Mouse (Mus musculus): ENCODE measurements around the gene Tent4a. TPM values are rescaled to one million over a fixed set of nuclear protein-coding genes. Genes with fewer than 3 reads are reported as not detected.

Tent4a gene
- polyA plus RNA-seq, 1 experiment from 2014 or later = 10.4 TPM

DNA sequence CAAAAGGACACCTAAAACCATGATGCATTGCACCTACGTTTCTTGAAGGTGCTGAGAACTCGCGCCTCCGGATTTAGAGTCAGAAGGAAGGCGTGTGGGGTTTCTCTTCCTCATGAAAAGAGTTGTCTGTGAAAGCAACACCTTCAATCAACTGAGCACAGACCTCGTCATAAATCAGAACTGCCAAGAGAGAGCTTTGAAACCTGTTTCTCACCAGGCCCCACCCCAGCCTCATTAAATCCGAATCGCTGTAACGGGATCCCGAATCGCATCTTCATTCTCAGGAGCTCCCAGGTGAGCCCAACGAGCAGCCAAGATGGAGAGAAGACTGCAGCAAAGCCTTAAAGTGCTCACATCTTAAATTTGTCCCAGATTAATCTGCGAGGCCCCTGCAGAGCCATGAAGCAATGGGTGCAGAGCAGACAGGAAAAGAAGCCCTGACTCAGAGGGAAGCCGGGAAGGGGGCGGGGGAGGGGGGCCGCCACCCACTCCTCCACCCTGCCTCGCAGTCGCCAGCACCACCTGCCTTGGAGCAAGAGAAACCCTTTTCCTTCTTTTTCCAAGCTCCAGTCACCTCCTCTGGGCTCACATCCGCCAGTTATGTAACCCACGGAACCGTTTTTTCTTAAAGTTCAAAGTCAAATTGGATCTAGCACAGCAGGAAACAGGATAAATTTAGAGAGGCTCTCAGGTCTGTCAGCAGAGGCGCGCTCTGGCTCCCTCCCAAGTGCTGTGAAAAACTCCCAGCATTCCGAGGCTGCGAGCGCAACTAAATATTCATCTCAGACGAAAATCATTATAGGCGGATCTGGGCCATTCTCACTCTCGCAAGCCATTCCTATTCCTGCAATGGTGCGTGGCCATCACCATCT lies 52.5 kb downstream of the Tent4a start:
- peak; percentile 57; the same call in 1 of the 2 replicates for ATAC-seq (ENCODE audit: low read depth)
- H3K27me3 ChIP-seq (ENCODE audit: control insufficient read depth, insufficient read depth, low read length) = peaks cover 2% of the 10 kb centered on the region; the same call in 1 of the 2 replicates
- no peaks in the 10 kb centered on the region for H3K36me3 ChIP-seq (ENCODE audit: control insufficient read depth, insufficient read depth, low read length)
- 0 out of 2 replicates have a peak, but pooled peaks cover 13% of the 10 kb centered on the region for H3K4me1 ChIP-seq (ENCODE audit: control insufficient read depth, insufficient read depth, low read length)
- H3K9ac ChIP-seq (replicated peaks; ENCODE audit: low read depth, low read length) = 0 out of 2 replicates have a peak overlapping the region, but pooled peaks have one; percentile 5
- no peaks in the 10 kb centered on the region for H3K9me3 ChIP-seq (ENCODE audit: control insufficient read depth, low read length)
- peak overlapping the region; percentile 26 for H3K4me3 ChIP-seq (ENCODE audit: low read depth, low read length)
- peak overlapping the region; percentile 64 for H3K4me2 ChIP-seq (ENCODE audit: low read depth, low read length)
- H3K27ac ChIP-seq (ENCODE audit: low read depth, low read length) = no peak overlapping the region
- 2% methylated on average over 30 of the region's 30 CpGs for WGBS

- H3K27me3 ChIP-seq (ENCODE audit: control insufficient read depth, insufficient read depth, low read length) = peaks cover 2% of the 10 kb centered on the region; the same call in 1 of the 2 replicates
- WGBS = 7% methylated on average over 8 of the region's 8 CpGs
- H3K4me2 ChIP-seq (ENCODE audit: low read depth, low read length) = peak overlapping the region; percentile 64
- H3K9ac ChIP-seq (replicated peaks; ENCODE audit: low read depth, low read length) = no peak overlapping the region
- 0 out of 2 replicates have a peak, but pooled peaks cover 13% of the 10 kb centered on the region for H3K4me1 ChIP-seq (ENCODE audit: control insufficient read depth, insufficient read depth, low read length)
- H3K4me3 ChIP-seq (ENCODE audit: low read depth, low read length) = no peak overlapping the region
- ATAC-seq (ENCODE audit: low read depth) = 0 out of 2 replicates have a peak, but pooled peaks have one; percentile 10
- H3K36me3 ChIP-seq (ENCODE audit: control insufficient read depth, insufficient read depth, low read length) = no peaks in the 10 kb centered on the region
- H3K27ac ChIP-seq (ENCODE audit: low read depth, low read length) = no peak overlapping the region
- no peaks in the 10 kb centered on the region for H3K9me3 ChIP-seq (ENCODE audit: control insufficient read depth, low read length)
Observed at GRCm38 (mm10) chr13:69481026-69481425, 53.4 kb downstream of the Tent4a start.

GRCm38 (mm10) chr13:69479906-69480305 lies 54.5 kb downstream of the Tent4a start:
- Histone ChIP-seq H3K9ac (replicated peaks; ENCODE audit: low read depth, low read length) (no peak overlapping the region), H3K36me3 (ENCODE audit: control insufficient read depth, insufficient read depth, low read length) (no peaks in the 10 kb centered on the region), H3K4me2 (ENCODE audit: low read depth, low read length) (no peak overlapping the region), H3K27me3 (ENCODE audit: control insufficient read depth, insufficient read depth, low read length) (peaks cover 2% of the 10 kb centered on the region; the same call in 1 of the 2 replicates), H3K9me3 (ENCODE audit: control insufficient read depth, low read length) (no peaks in the 10 kb centered on the region), H3K4me1 (ENCODE audit: control insufficient read depth, insufficient read depth, low read length) (0 out of 2 replicates have a peak, but pooled peaks cover 13% of the 10 kb centered on the region), H3K27ac (ENCODE audit: low read depth, low read length) (no peak overlapping the region), H3K4me3 (ENCODE audit: low read depth, low read length) (no peak overlapping the region)
- no peak for ATAC-seq (ENCODE audit: low read depth)
- WGBS = 62% methylated on average over 2 of the region's 2 CpGs

- H3K36me3 ChIP-seq (ENCODE audit: control insufficient read depth, insufficient read depth, low read length) = no peaks in the 10 kb centered on the region
- H3K9ac ChIP-seq (replicated peaks; ENCODE audit: low read depth, low read length) = no peak overlapping the region
- 83% methylated on average over 6 of the region's 6 CpGs for WGBS
- peaks cover 2% of the 10 kb centered on the region; the same call in 1 of the 2 replicates for H3K27me3 ChIP-seq (ENCODE audit: control insufficient read depth, insufficient read depth, low read length)
- no peak overlapping the region for H3K4me3 ChIP-seq (ENCODE audit: low read depth, low read length)
- no peaks in the 10 kb centered on the region for H3K9me3 ChIP-seq (ENCODE audit: control insufficient read depth, low read length)
- no peak for ATAC-seq (ENCODE audit: low read depth)
- no peak overlapping the region for H3K4me2 ChIP-seq (ENCODE audit: low read depth, low read length)
- 0 out of 2 replicates have a peak, but pooled peaks cover 13% of the 10 kb centered on the region for H3K4me1 ChIP-seq (ENCODE audit: control insufficient read depth, insufficient read depth, low read length)
- no peak overlapping the region for H3K27ac ChIP-seq (ENCODE audit: low read depth, low read length)
Observed at GRCm38 (mm10) chr13:69478703-69479102, 55.7 kb downstream of the Tent4a start.

DNA sequence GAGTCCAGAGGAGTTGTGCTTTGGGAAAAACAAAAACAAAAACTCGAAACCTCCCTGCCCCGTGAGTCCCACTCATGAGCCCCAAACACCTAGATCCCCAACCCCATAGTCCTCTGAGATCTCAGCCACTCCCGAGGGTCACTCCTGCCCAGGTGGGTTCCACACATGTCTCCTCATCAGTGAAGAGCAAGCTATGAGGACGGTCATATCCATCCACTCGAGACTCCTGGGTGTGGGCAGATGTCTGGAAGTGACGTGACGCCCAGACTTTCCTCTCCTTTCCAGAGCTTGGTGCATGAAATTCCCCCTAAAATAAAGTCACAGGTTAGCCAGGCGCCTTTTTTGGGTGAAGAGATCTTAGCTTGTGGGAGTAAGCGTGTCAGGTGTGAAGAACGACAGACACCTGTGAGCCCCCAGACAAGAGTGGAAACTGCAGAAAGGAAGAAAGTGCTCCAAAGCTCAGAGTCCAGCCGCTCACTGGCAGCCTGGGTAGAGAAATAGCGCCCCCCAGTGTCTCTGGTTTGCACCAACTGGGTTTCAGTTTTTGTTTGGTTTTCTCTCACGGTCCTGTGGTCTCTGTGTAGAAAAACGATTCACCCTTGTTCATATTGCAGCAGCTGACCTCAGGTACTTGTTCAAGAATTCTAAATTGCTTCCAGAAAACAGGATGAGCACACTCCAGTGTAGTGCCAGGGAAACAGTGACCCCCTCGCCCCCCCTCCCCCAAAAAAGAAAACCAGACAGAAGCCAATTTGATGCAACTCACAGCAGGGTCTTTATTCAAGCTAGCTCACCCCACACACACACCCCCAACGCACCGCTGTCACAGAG lies 73.6 kb downstream of the Tent4a start:
- Histone ChIP-seq H3K27ac (ENCODE audit: low read depth, low read length) (no peak overlapping the region), H3K36me3 (ENCODE audit: control insufficient read depth, insufficient read depth, low read length) (no peaks in the 10 kb centered on the region), H3K4me3 (ENCODE audit: low read depth, low read length) (no peak overlapping the region), H3K4me2 (ENCODE audit: low read depth, low read length) (no peak overlapping the region), H3K9ac (replicated peaks; ENCODE audit: low read depth, low read length) (no peak overlapping the region), H3K4me1 (ENCODE audit: control insufficient read depth, insufficient read depth, low read length) (no peaks in the 10 kb centered on the region), H3K27me3 (ENCODE audit: control insufficient read depth, insufficient read depth, low read length) (no peaks in the 10 kb centered on the region), H3K9me3 (ENCODE audit: control insufficient read depth, low read length) (no peaks in the 10 kb centered on the region)
- ATAC-seq (ENCODE audit: low read depth) = peak; percentile 58; the same call in 1 of the 2 replicates
- WGBS = 50% methylated on average over 17 of the region's 17 CpGs

DNA sequence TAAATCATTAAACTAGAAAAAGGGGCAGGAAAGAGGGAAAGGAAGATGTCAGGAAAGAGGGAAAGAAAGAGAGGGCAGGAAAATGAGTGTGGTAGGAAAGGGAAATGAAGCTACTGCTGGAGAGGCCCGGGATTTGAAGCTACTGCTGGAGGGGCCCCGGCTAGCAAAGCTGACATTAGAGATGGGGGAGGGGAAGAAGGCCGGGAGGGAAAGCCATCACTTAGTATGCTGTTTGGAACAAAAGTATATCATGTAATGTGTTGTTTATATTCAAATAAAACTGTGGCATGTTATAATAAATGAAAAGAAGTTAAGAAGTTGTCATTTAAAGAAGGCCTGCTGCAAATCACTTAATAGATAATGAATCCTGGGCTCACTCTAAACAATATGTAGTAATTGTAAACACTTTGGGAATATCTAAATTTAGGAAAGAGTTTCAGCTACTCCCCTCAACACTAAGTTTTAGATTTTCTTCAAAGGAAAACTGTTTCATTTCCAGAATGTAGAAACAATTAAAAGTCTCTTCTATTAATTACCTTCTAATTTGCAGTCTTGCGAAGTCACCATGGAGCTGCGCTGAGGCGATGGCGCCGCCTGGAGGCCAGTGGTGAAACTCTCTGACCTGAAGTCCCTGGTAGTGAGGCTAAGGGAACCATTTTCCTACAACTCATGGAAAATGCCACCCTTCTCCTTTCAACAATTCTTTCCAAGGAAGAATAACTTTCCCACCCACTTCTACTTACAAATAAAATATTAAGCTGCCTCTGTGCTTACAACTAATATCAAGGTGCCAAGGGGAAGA lies 74.6 kb downstream of the Tent4a start:
- peak; percentile 70 for ATAC-seq (ENCODE audit: low read depth)
- WGBS = 11% methylated on average over 8 of the region's 8 CpGs

DNA sequence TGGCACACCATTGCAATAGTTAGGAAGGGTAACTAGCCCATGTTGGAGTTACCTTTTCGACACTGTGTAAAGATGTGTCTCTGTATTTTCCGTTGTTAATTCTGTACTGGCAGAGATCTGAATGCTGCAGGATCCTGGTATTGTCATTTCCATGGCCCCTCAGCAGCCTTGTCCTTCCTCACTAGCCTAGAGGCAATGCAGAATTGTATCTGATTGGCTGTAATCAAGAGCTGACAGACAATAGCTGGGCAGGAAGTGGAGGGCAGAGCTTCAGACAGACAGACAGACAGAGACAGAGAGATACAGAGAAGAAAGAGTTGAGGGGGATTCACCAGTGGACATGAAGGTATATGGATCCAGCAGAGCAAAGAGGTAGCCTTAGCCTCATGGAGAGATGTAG lies 75.5 kb downstream of the Tent4a start:
- no peak overlapping the region for H3K4me3 ChIP-seq (ENCODE audit: low read depth, low read length)
- H3K9me3 ChIP-seq (ENCODE audit: control insufficient read depth, low read length) = no peaks in the 10 kb centered on the region
- no peaks in the 10 kb centered on the region for H3K36me3 ChIP-seq (ENCODE audit: control insufficient read depth, insufficient read depth, low read length)
- 84% methylated on average over 2 of the region's 2 CpGs for WGBS
- H3K4me1 ChIP-seq (ENCODE audit: control insufficient read depth, insufficient read depth, low read length) = no peaks in the 10 kb centered on the region
- no peak for ATAC-seq (ENCODE audit: low read depth)
- H3K9ac ChIP-seq (replicated peaks; ENCODE audit: low read depth, low read length) = no peak overlapping the region
- H3K4me2 ChIP-seq (ENCODE audit: low read depth, low read length) = no peak overlapping the region
- no peaks in the 10 kb centered on the region for H3K27me3 ChIP-seq (ENCODE audit: control insufficient read depth, insufficient read depth, low read length)
- H3K27ac ChIP-seq (ENCODE audit: low read depth, low read length) = no peak overlapping the region

More for the DNA sequence above, 74.6 kb downstream of the Tent4a start:
- no peaks in the 10 kb centered on the region for H3K36me3 ChIP-seq (ENCODE audit: control insufficient read depth, insufficient read depth, low read length)
- no peak overlapping the region for H3K4me3 ChIP-seq (ENCODE audit: low read depth, low read length)
- H3K9ac ChIP-seq (replicated peaks; ENCODE audit: low read depth, low read length) = no peak overlapping the region
- no peaks in the 10 kb centered on the region for H3K27me3 ChIP-seq (ENCODE audit: control insufficient read depth, insufficient read depth, low read length)
- H3K9me3 ChIP-seq (ENCODE audit: control insufficient read depth, low read length) = no peaks in the 10 kb centered on the region
- H3K27ac ChIP-seq (ENCODE audit: low read depth, low read length) = no peak overlapping the region
- H3K4me1 ChIP-seq (ENCODE audit: control insufficient read depth, insufficient read depth, low read length) = no peaks in the 10 kb centered on the region
- no peak overlapping the region for H3K4me2 ChIP-seq (ENCODE audit: low read depth, low read length)

DNA sequence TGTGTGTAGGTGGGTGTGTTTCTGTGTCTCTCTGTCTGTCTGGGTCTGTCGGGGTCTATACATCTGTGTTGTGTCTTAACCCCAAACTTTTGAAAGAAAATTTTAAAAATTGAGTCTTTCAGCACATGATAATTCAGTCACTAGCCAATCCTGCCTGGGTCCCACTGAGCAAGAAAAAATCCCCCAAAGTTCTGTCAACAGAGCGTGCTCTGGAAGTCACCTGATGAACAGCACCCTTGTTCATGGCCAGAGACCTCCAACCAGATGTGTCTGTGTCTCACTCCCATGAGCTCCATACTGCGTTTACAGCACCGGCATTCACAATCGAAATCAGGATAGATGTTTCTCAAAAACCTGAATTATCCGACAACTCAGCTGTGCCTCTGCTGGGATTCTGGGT lies 76.0 kb downstream of the Tent4a start:
- Histone ChIP-seq H3K9me3 (ENCODE audit: control insufficient read depth, low read length) (no peaks in the 10 kb centered on the region), H3K27me3 (ENCODE audit: control insufficient read depth, insufficient read depth, low read length) (no peaks in the 10 kb centered on the region), H3K4me3 (ENCODE audit: low read depth, low read length) (no peak overlapping the region), H3K4me1 (ENCODE audit: control insufficient read depth, insufficient read depth, low read length) (no peaks in the 10 kb centered on the region), H3K27ac (ENCODE audit: low read depth, low read length) (no peak overlapping the region), H3K9ac (replicated peaks; ENCODE audit: low read depth, low read length) (no peak overlapping the region), H3K4me2 (ENCODE audit: low read depth, low read length) (no peak overlapping the region), H3K36me3 (ENCODE audit: control insufficient read depth, insufficient read depth, low read length) (no peaks in the 10 kb centered on the region)
- 96% methylated on average over 6 of the region's 6 CpGs for WGBS
- no peak for ATAC-seq (ENCODE audit: low read depth)
